Mouse (Mus musculus) lung, adult 2 months (tissue): ENCODE measurements around the gene Smim4. TPM values are rescaled to one million over a fixed set of nuclear protein-coding genes. Genes with fewer than 3 reads are reported as not detected.

Experiments used
- DNase-seq: peaks from one replicate; pipeline ENCODE4 v3.0.0; 2022
- H3K4me1 ChIP-seq: fragments of 200-500 bp; 2 replicates; pipeline ENCODE4 v1.6.1; 2011; ENCODE audit warnings: low read length; ENCODE audit not compliant: control insufficient read depth, insufficient read depth
- H3K4me3 ChIP-seq: fragments of 200-500 bp; replicated peaks from 2 replicates; pipeline ENCODE3; 2011; ENCODE audit warnings: low read depth, mild to moderate bottlenecking, control low read depth, low read length; ENCODE audit errors: extremely low read depth
- CTCF ChIP-seq: fragments of 200-500 bp; IDR thresholded peaks from 2 replicates; pipeline ENCODE4 v1.5.1; 2011; ENCODE audit warnings: mild to moderate bottlenecking, low read length, control low read depth; ENCODE audit not compliant: insufficient read depth
- POLR2A ChIP-seq: fragments of 200-500 bp; IDR thresholded peaks from 2 replicates; pipeline ENCODE4 v1.6.1; 2011; ENCODE audit warnings: low read depth, mild to moderate bottlenecking, control low read depth, low read length, borderline replicate concordance; ENCODE audit errors: extremely low read depth
- WGBS: fragments of 180-500 bp; shearing (Covaris S2); methylation state at CpG from one replicate; pipeline ENCODE4 v1.1.7; 2018; 5-methylcytosine and 5-hydroxymethylcytosine counted together
- polyA plus RNA-seq: library from polyadenylated mRNA; depleted of rRNA; stranded (reverse); fragments of >200 nt; gene quantifications from 2 replicates; pipeline ENCODE4 v1.2.3, GENCODE M21; 2012

Smim4 gene
- polyA plus RNA-seq, 1 experiment, result 58.1 TPM

DNA sequence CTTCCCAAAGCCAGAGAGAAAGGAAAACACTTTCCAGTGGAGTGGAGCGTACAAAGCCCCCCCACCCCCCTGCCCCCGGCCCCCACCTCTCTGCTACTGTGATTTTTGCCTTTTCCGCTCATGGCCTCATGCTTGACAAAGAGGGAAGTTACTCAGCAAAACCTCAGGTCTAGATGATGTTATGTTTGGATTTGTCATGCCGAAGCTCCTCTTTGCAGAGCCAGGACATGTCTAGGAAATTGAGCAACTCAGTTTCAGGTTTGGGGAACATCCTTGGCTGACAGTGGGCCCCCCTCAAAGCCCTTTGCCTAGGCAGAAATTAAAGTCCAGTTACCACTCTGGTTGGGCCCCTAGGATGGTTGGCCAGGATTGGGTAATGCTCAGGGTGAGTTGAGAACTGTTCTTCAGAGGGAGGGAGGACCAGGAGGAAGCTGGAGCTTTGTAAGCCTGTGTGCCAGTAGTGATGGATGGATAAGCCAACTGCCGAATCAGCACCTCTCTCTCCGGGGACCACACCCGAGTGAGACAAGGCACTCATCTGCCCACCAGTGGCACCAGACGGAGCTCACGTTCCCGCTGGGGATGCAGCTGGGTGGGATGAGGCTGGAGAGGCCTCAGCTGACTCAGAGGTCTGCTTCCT, 37.4 kb upstream of the Smim4 start:
- peak overlapping the region; percentile 6 for H3K4me3 ChIP-seq
- DNase-seq, result no peak
- 29% methylated on average over 10 of the region's 10 CpGs for WGBS
- no peaks in the 10 kb centered on the region for H3K4me1 ChIP-seq
- TF ChIP-seq CTCF (no peak), POLR2A (0 out of 2 replicates have a peak, but pooled peaks have one; percentile 29)

DNA sequence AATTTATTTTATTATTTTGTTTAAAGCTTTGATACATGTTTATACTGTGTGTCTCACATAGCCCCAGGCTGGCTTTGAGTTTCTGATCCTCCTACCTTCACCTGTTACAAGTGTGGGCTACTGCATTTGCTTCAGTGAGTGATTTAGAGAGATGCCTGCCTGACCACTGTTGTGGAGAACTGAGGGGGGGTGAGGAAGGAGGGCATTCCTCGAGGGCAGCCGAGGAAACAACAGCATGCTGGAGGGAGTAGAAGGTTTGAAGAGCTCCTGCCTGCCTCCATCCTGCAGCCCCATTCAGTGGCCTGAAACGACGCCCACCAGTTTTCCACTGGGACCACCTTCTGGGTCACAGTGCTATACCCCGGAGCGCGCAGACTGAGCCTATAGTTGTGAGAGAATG, 36.7 kb upstream of the Smim4 start:
- TF ChIP-seq CTCF (no peak), POLR2A (no peak)
- Histone ChIP-seq H3K4me3 (no peak overlapping the region), H3K4me1 (no peaks in the 10 kb centered on the region)
- WGBS, result 53% methylated on average over 7 of the region's 7 CpGs
- no peak for DNase-seq

DNA sequence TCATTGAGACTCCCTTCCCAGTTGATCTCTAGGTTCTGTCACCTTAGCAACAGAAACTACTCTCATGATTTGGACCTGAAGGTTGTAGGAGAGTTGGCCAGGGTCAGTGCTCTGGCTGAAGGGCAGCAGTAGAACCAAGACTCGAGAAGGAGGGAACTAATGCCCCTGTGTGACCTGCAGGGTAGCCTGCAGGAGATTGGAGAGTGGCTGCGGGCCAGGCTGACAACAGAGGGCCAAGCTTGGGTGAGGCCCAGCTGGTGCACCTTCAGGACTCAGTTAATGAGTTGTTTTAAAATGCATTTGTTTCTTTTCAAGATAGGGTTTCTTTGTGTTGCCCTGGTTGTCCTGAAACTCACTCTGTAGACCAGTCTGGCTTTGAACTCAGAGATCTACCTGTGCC, 36.3 kb upstream of the Smim4 start:
- DNase-seq, result no peak
- H3K4me1 ChIP-seq, result no peaks in the 10 kb centered on the region
- 43% methylated on average over 2 of the region's 2 CpGs for WGBS
- TF ChIP-seq CTCF (no peak), POLR2A (no peak)
- H3K4me3 ChIP-seq, result no peak overlapping the region

GRCm38 (mm10) chr14:31164067-31164466, 35.3 kb upstream of the Smim4 start:
- TF ChIP-seq POLR2A, result no peak
- TF ChIP-seq CTCF, result no peak
- WGBS, result 80% methylated on average over 8 of the region's 8 CpGs
- Histone ChIP-seq H3K4me1 (no peaks in the 10 kb centered on the region), H3K4me3 (no peak overlapping the region)
- DNase-seq, result no peak

DNA sequence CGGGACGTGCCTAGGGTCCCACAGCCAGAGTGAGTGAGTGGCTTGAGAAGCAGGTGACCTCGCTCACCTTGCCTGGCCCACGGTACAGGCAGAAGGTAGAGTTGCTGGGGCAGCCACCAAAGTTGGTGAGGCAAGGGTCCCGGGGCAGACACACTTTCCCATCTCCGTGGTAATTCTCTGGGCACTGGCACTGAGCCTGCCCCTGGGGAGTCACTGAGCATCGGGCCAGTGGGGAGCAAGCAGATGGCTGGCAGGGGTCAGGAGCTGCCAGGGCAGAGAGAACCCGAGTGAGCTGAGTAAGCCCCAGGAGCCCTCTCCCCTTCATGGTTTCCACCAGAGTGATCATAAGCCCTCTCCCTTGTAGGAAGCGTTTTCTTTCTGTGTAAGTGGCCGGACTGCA, 32.9 kb upstream of the Smim4 start:
- Histone ChIP-seq H3K4me3 (no peak overlapping the region), H3K4me1 (no peaks in the 10 kb centered on the region)
- no peak for DNase-seq
- no peak for TF ChIP-seq CTCF
- no peak for TF ChIP-seq POLR2A
- WGBS, result 71% methylated on average over 10 of the region's 10 CpGs

GRCm38 (mm10) chr14:31161191-31161590, 32.4 kb upstream of the Smim4 start:
- DNase-seq, result no peak
- TF ChIP-seq CTCF (no peak), POLR2A (no peak)
- Histone ChIP-seq H3K4me1 (no peaks in the 10 kb centered on the region), H3K4me3 (no peak overlapping the region)
- WGBS, result 84% methylated on average over 7 of the region's 7 CpGs

- H3K4me1 ChIP-seq, result no peaks in the 10 kb centered on the region
- TF ChIP-seq CTCF (no peak), POLR2A (no peak)
- no peak for DNase-seq
- no peak overlapping the region for H3K4me3 ChIP-seq
- WGBS, result 61% methylated on average over 27 of the region's 27 CpGs
These were observed 31.7 kb upstream of the Smim4 start for GRCm38 (mm10) chr14:31160196-31161150.

- 94% methylated on average over 11 of the region's 11 CpGs for WGBS
These were observed 16.9 kb upstream of the Smim4 start for GRCm38 (mm10) chr14:31145694-31146093.

GRCm38 (mm10) chr14:31141011-31141410, 12.3 kb upstream of the Smim4 start:
- no peaks in the 10 kb centered on the region for H3K4me1 ChIP-seq

More at GRCm38 (mm10) chr14:31145694-31146093, 16.9 kb upstream of the Smim4 start:
- TF ChIP-seq POLR2A, result no peak
- no peak for TF ChIP-seq CTCF
- DNase-seq, result no peak
- Histone ChIP-seq H3K4me3 (no peak overlapping the region), H3K4me1 (no peaks in the 10 kb centered on the region)

More at GRCm38 (mm10) chr14:31141011-31141410, 12.3 kb upstream of the Smim4 start:
- DNase-seq, result no peak
- no peak overlapping the region for H3K4me3 ChIP-seq
- WGBS, result 96% methylated on average over 14 of the region's 14 CpGs
- TF ChIP-seq POLR2A, result no peak
- no peak for TF ChIP-seq CTCF
